8 mouse cellular contexts compared by ENCODE assay signal in genomic region chr9:57262795-57263684, GRCm38 (mm10). TPM values are rescaled to one million over a fixed set of nuclear protein-coding genes. Genes with fewer than 3 reads are reported as not detected.
A peak's percentile ranks its signal among the peaks of the same experiment; 100 is the strongest.
DNase-seq lines count a peak whose midpoint lies in the region; ATAC-seq lines count a peak whose summit lies in the region.

No protein-coding gene starts in this region.

- H3K9ac ChIP-seq in heart, embryonic 12.5 days: peak overlapping the region; percentile 95
- H3K9ac ChIP-seq in hindbrain, embryonic 11.5 days (ENCODE audit: low read depth, low read length): peak overlapping the region; percentile 67

- no peaks in the 10 kb centered on the region for H3K9me3 ChIP-seq in heart, embryonic 12.5 days (replicated peaks)
- no peaks in the 10 kb centered on the region for H3K9me3 ChIP-seq in hindbrain, embryonic 11.5 days (ENCODE audit: control insufficient read depth, low read length)
- H3K9me3 ChIP-seq in midbrain, embryonic 10.5 days (replicated peaks): no peaks in the 10 kb centered on the region

- no peak for ATAC-seq in heart, embryonic 12.5 days (ENCODE audit: insufficient number of reproducible peaks, low FRiP score)
- no peak for ATAC-seq in hindbrain, embryonic 11.5 days (ENCODE audit: low FRiP score)

- no peaks in the 10 kb centered on the region; the same call in 1 of the 2 replicates for H3K27me3 ChIP-seq in heart, embryonic 12.5 days (replicated peaks)
- H3K27me3 ChIP-seq in hindbrain, embryonic 11.5 days (ENCODE audit: control insufficient read depth, insufficient read depth, low read length): peaks cover 6% of the 10 kb centered on the region
- peaks cover 50% of the 10 kb centered on the region for H3K27me3 ChIP-seq in midbrain, embryonic 10.5 days (ENCODE audit: low read depth, poor library complexity, severe bottlenecking)

- 53% methylated on average over 13 of the region's 13 CpGs for WGBS in heart, embryonic 12.5 days
- 54% methylated on average over 13 of the region's 13 CpGs for WGBS in hindbrain, embryonic 11.5 days
- 50% methylated on average over 13 of the region's 13 CpGs for WGBS in midbrain, embryonic 10.5 days

- H3K36me3 ChIP-seq in heart, embryonic 12.5 days: peaks cover 9% of the 10 kb centered on the region
- H3K36me3 ChIP-seq in hindbrain, embryonic 11.5 days (ENCODE audit: control insufficient read depth, insufficient read depth, low read length): no peaks in the 10 kb centered on the region
- peaks cover 10% of the 10 kb centered on the region for H3K36me3 ChIP-seq in midbrain, embryonic 10.5 days

- H3K4me3 ChIP-seq in heart, embryonic 12.5 days: peak overlapping the region; percentile 79
- peak overlapping the region; percentile 57 for H3K4me3 ChIP-seq in hindbrain, embryonic 11.5 days (ENCODE audit: low read depth, low read length)
- H3K4me3 ChIP-seq in midbrain, embryonic 10.5 days: peak overlapping the region; percentile 90

- no peak for DNase-seq in heart, adult 9 months (ENCODE audit: low spot score in 2 of 2)
- DNase-seq in MEL-GATA-1-ER (ENCODE audit: extremely low read depth, low read depth): peak; percentile 64
- DNase-seq in hindbrain, embryonic 11.5 days (ENCODE audit: low spot score): no peak
- no peak for DNase-seq in midbrain, embryonic 10.5 days (ENCODE audit: low spot score)
- DNase-seq in adrenal gland, adult 18-20 months (ENCODE audit: low spot score in 2 of 2): no peak
- DNase-seq in retina, postnatal 1 day: no peak
- DNase-seq in gastrocnemius, postnatal 10 days: no peak

- peak overlapping the region; percentile 91 for H3K4me2 ChIP-seq in heart, embryonic 12.5 days
- H3K4me2 ChIP-seq in hindbrain, embryonic 11.5 days (replicated peaks; ENCODE audit: low read depth, low read length): peak overlapping the region; percentile 70

- H3K27ac ChIP-seq in heart, embryonic 12.5 days (ENCODE audit: poor library complexity, severe bottlenecking): peak overlapping the region; percentile 71; the same call in 1 of the 2 replicates
- H3K27ac ChIP-seq in hindbrain, embryonic 11.5 days (ENCODE audit: low read depth, low read length): no peak overlapping the region
- peak overlapping the region; percentile 91 for H3K27ac ChIP-seq in midbrain, embryonic 10.5 days (replicated peaks)

- peaks cover 46% of the 10 kb centered on the region for H3K4me1 ChIP-seq in heart, embryonic 12.5 days (replicated peaks)
- peaks cover 8% of the 10 kb centered on the region for H3K4me1 ChIP-seq in hindbrain, embryonic 11.5 days (replicated peaks; ENCODE audit: control insufficient read depth, insufficient read depth, low read length)
- H3K4me1 ChIP-seq in midbrain, embryonic 10.5 days: peaks cover 56% of the 10 kb centered on the region

RNA-seq across cellular contexts. Expression of gene 1700017B05Rik, which starts 0.6 kb away (rescaled TPM):
- 17.4 and 17.9 TPM in 2 replicates for polyA plus RNA-seq in heart, embryonic 12.5 days (2016; fragmentation: Nextera tagmentation; extraction: Ambion mirVana)
- 6.6 and 7.6 TPM in 2 replicates for polyA plus RNA-seq in hindbrain, embryonic 11.5 days (2014; fragmentation: Nextera tagmentation; extraction: Ambion mirVana)
- polyA plus RNA-seq in midbrain, embryonic 10.5 days (2016; fragmentation: Nextera tagmentation; extraction: Ambion mirVana): 11.8 TPM in 2 replicates
- total RNA-seq in adrenal gland, adult 18-20 months (2021): 10 to 100 TPM; 45.7 to 53.6 TPM
- 10 to 100 TPM; 10.2 to 12.8 TPM for total RNA-seq in gastrocnemius, postnatal 10 days (2021)

RNA-seq across cellular contexts. Expression of gene Trcg1, which starts 26.7 kb away (rescaled TPM):
- polyA plus RNA-seq in heart, embryonic 12.5 days (2016; fragmentation: Nextera tagmentation; extraction: Ambion mirVana): not detected in 2 replicates
- polyA plus RNA-seq in hindbrain, embryonic 11.5 days (2014; fragmentation: Nextera tagmentation; extraction: Ambion mirVana): not detected in 2 replicates
- polyA plus RNA-seq in midbrain, embryonic 10.5 days (2016; fragmentation: Nextera tagmentation; extraction: Ambion mirVana): not detected in 2 replicates
- total RNA-seq in adrenal gland, adult 18-20 months (2021): not detected
- total RNA-seq in gastrocnemius, postnatal 10 days (2021): not detected
